Mouse (Mus musculus) erythroblast, embryonic 14.5 days (primary cell): Measurements from ENCODE around the gene Lztfl1. TPM values are rescaled to one million over a fixed set of nuclear protein-coding genes. Genes with fewer than 3 reads are reported as not detected.
A peak's percentile ranks its signal among the peaks of the same experiment; 100 is the strongest.
"Not testable (repeated sequence)": the region's sequence is repeated elsewhere in the genome, so short reads cannot be mapped to it uniquely, and the experiment has no call there.

Source experiments
- H3K27me3 ChIP-seq: 2 replicates; pipeline ENCODE4 v1.6.1; 2012; ENCODE audit warnings: inconsistent platforms; ENCODE audit not compliant: control insufficient read depth
- H3K36me3 ChIP-seq: 2 replicates; pipeline ENCODE4 v1.6.1; 2012; ENCODE audit warnings: mild to moderate bottlenecking, inconsistent platforms; ENCODE audit not compliant: control insufficient read depth
- H3K4me1 ChIP-seq: 2 replicates; pipeline ENCODE4 v1.6.1; 2012; ENCODE audit warnings: inconsistent platforms; ENCODE audit not compliant: control insufficient read depth
- H3K4me3 ChIP-seq: replicated peaks from 2 replicates; pipeline ENCODE3; 2012; ENCODE audit warnings: moderate library complexity, mild to moderate bottlenecking, inconsistent platforms
- H3K9me3 ChIP-seq: 2 replicates; pipeline ENCODE4 v1.6.1; 2012; ENCODE audit warnings: low read length, inconsistent platforms, mixed read lengths; ENCODE audit not compliant: control insufficient read depth
- GATA1 ChIP-seq: IDR thresholded peaks from 2 replicates; pipeline ENCODE4 v1.6.1; 2012; ENCODE audit warnings: low read length, inconsistent platforms, mixed read lengths
- TAL1 ChIP-seq: IDR thresholded peaks from 3 replicates; pipeline ENCODE4 v1.6.1; 2012; ENCODE audit warnings: low read length, inconsistent platforms, mixed read lengths
- polyA plus RNA-seq: library from polyadenylated mRNA; stranded (reverse); fragments of >175 nt; gene quantifications from 2 replicates; pipeline ENCODE4 v1.2.3, GENCODE M21; 2012

Gene Lztfl1
- 0.10 and 0.38 TPM in 2 replicates for polyA plus RNA-seq

- no peaks in the 10 kb centered on the region for H3K9me3 ChIP-seq
- TF ChIP-seq GATA1 (no peak), TAL1 (no peak)
- peaks cover 19% of the 10 kb centered on the region for H3K27me3 ChIP-seq
- H3K4me3 ChIP-seq: peak within 1 kb of the TSS; percentile 86
- peaks cover 9% of the 10 kb centered on the region for H3K36me3 ChIP-seq
- H3K4me1 ChIP-seq: peaks cover 28% of the 10 kb centered on the region
These were observed at the start of gene Lztfl1 for GRCm38 (mm10) chr9:123717186-123718008. Gene Lztfl1 (minus strand): TSS chr9:123717697.

GRCm38 (mm10) chr9:123766996-123767395, 49.5 kb upstream of the Lztfl1 start:
- H3K9me3 ChIP-seq: no peaks in the 10 kb centered on the region

GRCm38 (mm10) chr9:123763771-123764170, 46.3 kb upstream of the Lztfl1 start:
- no peak overlapping the region for H3K4me3 ChIP-seq
- H3K27me3 ChIP-seq: no peaks in the 10 kb centered on the region
- H3K36me3 ChIP-seq: no peaks in the 10 kb centered on the region
- H3K4me1 ChIP-seq: no peaks in the 10 kb centered on the region
- TF ChIP-seq TAL1 (no peak), GATA1 (no peak)
- no peaks in the 10 kb centered on the region for H3K9me3 ChIP-seq

More at GRCm38 (mm10) chr9:123766996-123767395, 49.5 kb upstream of the Lztfl1 start:
- TF ChIP-seq TAL1: no peak
- Histone ChIP-seq H3K27me3 (no peaks in the 10 kb centered on the region), H3K36me3 (no peaks in the 10 kb centered on the region), H3K4me1 (no peaks in the 10 kb centered on the region), H3K4me3 (no peak overlapping the region)

- TF ChIP-seq GATA1 (no peak), TAL1 (no peak)
- Histone ChIP-seq H3K4me3 (no peak overlapping the region), H3K36me3 (no peaks in the 10 kb centered on the region), H3K9me3 (no peaks in the 10 kb centered on the region), H3K4me1 (no peaks in the 10 kb centered on the region), H3K27me3 (no peaks in the 10 kb centered on the region)
These were observed 45.4 kb upstream of the Lztfl1 start for GRCm38 (mm10) chr9:123762886-123763285.

- no peaks in the 10 kb centered on the region for H3K9me3 ChIP-seq
- H3K4me3 ChIP-seq: no peak overlapping the region
- H3K36me3 ChIP-seq: no peaks in the 10 kb centered on the region
- H3K27me3 ChIP-seq: no peaks in the 10 kb centered on the region
- no peaks in the 10 kb centered on the region for H3K4me1 ChIP-seq
- no peak for TF ChIP-seq TAL1
- TF ChIP-seq GATA1: no peak
These were observed 43.3 kb upstream of the Lztfl1 start for GRCm38 (mm10) chr9:123760806-123761205.

GRCm38 (mm10) chr9:123758645-123759044, 41.1 kb upstream of the Lztfl1 start:
- no peaks in the 10 kb centered on the region for H3K4me1 ChIP-seq
- TF ChIP-seq GATA1 (no peak), TAL1 (no peak)
- no peak overlapping the region for H3K4me3 ChIP-seq
- no peaks in the 10 kb centered on the region for H3K9me3 ChIP-seq
- no peaks in the 10 kb centered on the region for H3K27me3 ChIP-seq
- no peaks in the 10 kb centered on the region for H3K36me3 ChIP-seq

- no peaks in the 10 kb centered on the region for H3K36me3 ChIP-seq
These were observed 40.7 kb upstream of the Lztfl1 start for GRCm38 (mm10) chr9:123758156-123758555.

GRCm38 (mm10) chr9:123757326-123757725, 39.8 kb upstream of the Lztfl1 start:
- Histone ChIP-seq H3K4me3 (no peak overlapping the region), H3K4me1 (no peaks in the 10 kb centered on the region), H3K9me3 (no peaks in the 10 kb centered on the region), H3K36me3 (no peaks in the 10 kb centered on the region), H3K27me3 (no peaks in the 10 kb centered on the region)
- TF ChIP-seq GATA1: no peak

More at GRCm38 (mm10) chr9:123758156-123758555, 40.7 kb upstream of the Lztfl1 start:
- no peak for TF ChIP-seq GATA1
- no peak for TF ChIP-seq TAL1
- H3K9me3 ChIP-seq: no peaks in the 10 kb centered on the region
- H3K4me1 ChIP-seq: no peaks in the 10 kb centered on the region
- no peaks in the 10 kb centered on the region for H3K27me3 ChIP-seq
- no peak overlapping the region for H3K4me3 ChIP-seq

- Histone ChIP-seq H3K27me3 (no peaks in the 10 kb centered on the region), H3K4me3 (no peak overlapping the region), H3K36me3 (no peaks in the 10 kb centered on the region), H3K4me1 (no peaks in the 10 kb centered on the region), H3K9me3 (no peaks in the 10 kb centered on the region)
- no peak for TF ChIP-seq TAL1
- TF ChIP-seq GATA1: no peak
These were observed 39.3 kb upstream of the Lztfl1 start for GRCm38 (mm10) chr9:123756752-123757151.

- no peak overlapping the region for H3K4me3 ChIP-seq
- H3K36me3 ChIP-seq: no peaks in the 10 kb centered on the region
- no peaks in the 10 kb centered on the region for H3K4me1 ChIP-seq
- H3K27me3 ChIP-seq: no peaks in the 10 kb centered on the region
- no peaks in the 10 kb centered on the region for H3K9me3 ChIP-seq
- TF ChIP-seq TAL1 (no peak), GATA1 (no peak)
These were observed 36.8 kb upstream of the Lztfl1 start for GRCm38 (mm10) chr9:123754333-123754732.

- not testable (repeated sequence) for H3K4me3 ChIP-seq, H3K4me1 ChIP-seq, H3K27me3 ChIP-seq, H3K36me3 ChIP-seq, H3K9me3 ChIP-seq
These were observed 32.2 kb upstream of the Lztfl1 start for GRCm38 (mm10) chr9:123749687-123750086.
